Mouse (Mus musculus) testis, adult 2 months (tissue): ENCODE data around the gene Dexi. TPM values are rescaled to one million over a fixed set of nuclear protein-coding genes. Genes with fewer than 3 reads are reported as not detected.

Experiments used
- H3K27ac ChIP-seq: fragments of 200-500 bp; 2 replicates; pipeline ENCODE4 v1.5.1; 2012; ENCODE audit warnings: low read depth, low read length; ENCODE audit not compliant: control insufficient read depth, insufficient read depth
- H3K27me3 ChIP-seq: fragments of 200-500 bp; 2 replicates; pipeline ENCODE4 v1.6.1; 2012; ENCODE audit warnings: mild to moderate bottlenecking, low read length, moderate library complexity; ENCODE audit not compliant: control insufficient read depth, insufficient read depth
- H3K36me3 ChIP-seq: fragments of 200-500 bp; 2 replicates; pipeline ENCODE4 v1.6.1; 2012; ENCODE audit warnings: mild to moderate bottlenecking, low read length; ENCODE audit not compliant: control insufficient read depth, insufficient read depth
- H3K4me1 ChIP-seq: fragments of 200-500 bp; 2 replicates; pipeline ENCODE4 v1.6.1; 2012; ENCODE audit warnings: low read length; ENCODE audit not compliant: control insufficient read depth, insufficient read depth
- H3K4me3 ChIP-seq: fragments of 200-500 bp; 2 replicates; pipeline ENCODE4 v1.5.1; 2012; ENCODE audit warnings: low read depth, mild to moderate bottlenecking, low read length, moderate library complexity, mixed read lengths; ENCODE audit not compliant: control insufficient read depth
- CTCF ChIP-seq: fragments of 200-500 bp; IDR thresholded peaks from 2 replicates; pipeline ENCODE4 v1.5.1; 2012; ENCODE audit warnings: low read depth, mild to moderate bottlenecking, inconsistent platforms, low read length, moderate library complexity; ENCODE audit not compliant: control insufficient read depth, insufficient read depth, insufficient replicate concordance
- POLR2A ChIP-seq: fragments of 200-500 bp; IDR thresholded peaks from 2 replicates; pipeline ENCODE4 v1.6.1; 2012; ENCODE audit warnings: low read depth, mild to moderate bottlenecking, inconsistent platforms, low read length, moderate library complexity; ENCODE audit not compliant: control insufficient read depth
- polyA plus RNA-seq: library from polyadenylated mRNA; depleted of rRNA; stranded (reverse); fragments of >200 nt; gene quantifications from 2 replicates; pipeline ENCODE4 v1.2.3, GENCODE M21; 2012

The Dexi gene
- polyA plus RNA-seq, 1 experiment, result 16.4 TPM

DNA sequence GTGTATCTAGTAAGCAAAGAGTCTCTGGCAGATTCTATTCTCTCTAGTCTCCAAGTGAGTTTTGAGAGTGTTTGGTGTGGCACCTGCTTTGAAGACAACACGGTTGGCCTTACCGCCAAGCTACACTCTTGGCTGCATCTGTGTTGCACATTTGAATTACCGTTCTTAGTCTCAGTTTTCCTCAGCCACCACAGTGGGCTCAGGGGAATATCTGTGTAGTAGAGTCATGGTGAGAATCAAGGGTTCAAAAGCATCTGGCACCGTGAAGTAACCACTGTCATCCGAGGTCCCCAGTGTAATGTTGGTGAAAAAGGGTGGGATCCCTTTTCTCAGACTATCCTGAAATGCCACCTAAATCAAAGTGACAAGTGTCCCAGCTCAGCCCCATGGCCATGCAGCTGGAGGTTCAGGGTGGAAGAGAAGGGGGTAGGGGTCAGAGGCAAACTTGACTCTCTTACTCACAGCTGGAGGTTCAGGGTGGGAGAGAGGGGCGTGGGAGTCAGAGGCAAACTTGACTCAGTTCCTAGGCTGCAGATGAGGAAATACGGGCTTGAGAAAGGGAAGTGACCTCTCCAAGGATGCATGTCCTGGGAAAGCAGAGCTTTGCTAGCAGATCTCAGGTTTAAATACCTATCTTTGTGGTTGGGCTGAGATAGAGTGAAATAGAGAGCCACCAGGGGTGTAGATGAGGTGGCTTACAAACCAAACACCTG, 53.9 kb downstream of the Dexi start:
- TF ChIP-seq POLR2A (no peak), CTCF (no peak)
- no peak overlapping the region for H3K4me3 ChIP-seq
- H3K27ac ChIP-seq, result no peak overlapping the region
- no peaks in the 10 kb centered on the region for H3K27me3 ChIP-seq
- peaks cover 4% of the 10 kb centered on the region; the same call in 1 of the 2 replicates for H3K4me1 ChIP-seq
- H3K36me3 ChIP-seq, result no peaks in the 10 kb centered on the region

DNA sequence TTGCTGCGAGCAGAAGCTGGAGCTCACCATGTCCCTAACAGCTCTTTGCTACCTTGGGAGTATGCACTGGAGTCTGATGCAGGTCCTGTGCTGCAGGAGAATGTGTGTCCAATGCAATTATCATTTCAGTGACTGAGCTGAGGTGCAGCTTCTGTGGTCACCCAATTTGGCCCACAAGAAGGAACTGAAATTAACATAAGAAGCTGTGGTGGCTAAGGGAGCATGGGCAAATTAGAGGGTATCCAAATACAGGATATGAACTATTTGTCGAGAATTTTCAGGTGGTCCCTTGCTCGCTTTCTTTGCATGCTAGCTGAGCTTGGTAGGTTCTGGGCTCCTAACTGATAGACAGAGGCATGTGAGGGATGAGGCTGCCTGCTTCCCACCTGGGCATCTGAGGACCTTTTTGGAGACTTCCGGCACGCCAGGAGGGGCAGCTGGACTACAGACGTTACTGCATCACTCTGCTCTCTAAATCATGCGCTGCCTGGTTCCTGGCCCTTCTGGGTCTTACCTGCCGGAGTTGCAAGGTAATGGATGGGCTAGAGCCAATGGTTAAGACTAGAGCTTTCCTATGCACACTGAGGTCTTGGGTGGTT, 54.9 kb downstream of the Dexi start:
- H3K27ac ChIP-seq, result no peak overlapping the region
- peaks cover 4% of the 10 kb centered on the region; the same call in 1 of the 2 replicates for H3K4me1 ChIP-seq
- TF ChIP-seq POLR2A (no peak), CTCF (no peak)
- no peaks in the 10 kb centered on the region for H3K27me3 ChIP-seq
- H3K4me3 ChIP-seq, result no peak overlapping the region
- no peaks in the 10 kb centered on the region for H3K36me3 ChIP-seq

GRCm38 (mm10) chr16:10486993-10487392, 55.9 kb downstream of the Dexi start:
- Histone ChIP-seq H3K4me1 (peaks cover 4% of the 10 kb centered on the region; the same call in 1 of the 2 replicates), H3K27me3 (no peaks in the 10 kb centered on the region), H3K36me3 (no peaks in the 10 kb centered on the region), H3K4me3 (no peak overlapping the region), H3K27ac (no peak overlapping the region)
- TF ChIP-seq CTCF (no peak), POLR2A (no peak)

DNA sequence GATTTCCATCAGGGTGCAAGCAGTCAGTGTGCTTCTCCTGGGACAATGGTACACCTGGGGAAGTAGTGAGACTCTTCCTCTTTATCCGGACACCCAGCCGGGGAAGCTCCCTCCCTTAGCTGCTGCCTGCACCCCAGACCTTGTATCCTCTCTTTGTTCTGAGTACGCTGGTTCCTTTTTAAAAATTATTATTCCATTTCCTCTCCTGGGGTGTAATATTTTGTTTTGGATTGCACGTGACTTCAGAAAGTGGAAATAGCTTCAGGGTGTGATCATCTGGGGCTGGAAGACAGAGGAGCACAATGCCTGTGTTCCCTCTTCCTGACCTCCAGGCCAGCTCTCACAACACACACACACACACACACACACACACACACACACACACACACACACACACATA, 60.5 kb downstream of the Dexi start:
- Histone ChIP-seq H3K27me3 (no peaks in the 10 kb centered on the region), H3K4me1 (no peaks in the 10 kb centered on the region)
- no peak for TF ChIP-seq CTCF
- TF ChIP-seq POLR2A, result no peak

DNA sequence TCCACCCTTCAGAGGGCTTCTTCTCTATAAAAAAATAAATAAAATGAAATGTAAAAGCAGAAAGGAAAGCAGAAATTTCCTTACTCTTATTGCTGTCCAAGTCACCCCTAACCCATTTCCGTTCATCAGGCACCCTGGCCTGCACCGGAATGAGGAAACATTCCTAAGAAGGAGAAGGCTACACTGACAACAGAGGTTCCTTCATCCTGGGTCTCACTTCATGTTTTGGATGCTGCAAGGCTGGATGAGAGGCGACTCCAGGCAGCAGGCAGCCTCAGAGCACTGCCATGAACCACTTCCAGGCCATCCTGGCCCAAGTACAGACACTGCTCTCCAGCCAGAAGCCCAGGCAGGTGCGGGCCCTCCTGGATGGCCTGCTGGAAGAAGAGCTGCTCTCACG, 63.0 kb downstream of the Dexi start, which contains the start of gene Ciita:
Ciita (plus strand) TSS at position 203 of the 400 bp plus-strand sequence.
- no peaks in the 10 kb centered on the region for H3K27me3 ChIP-seq
- TF ChIP-seq CTCF, result no peak
- no peak for TF ChIP-seq POLR2A
- no peak within 1 kb of the TSS for H3K27ac ChIP-seq
- H3K36me3 ChIP-seq, result no peaks in the 10 kb centered on the region
- no peaks in the 10 kb centered on the region for H3K4me1 ChIP-seq
- H3K4me3 ChIP-seq, result no peak within 1 kb of the TSS

More for the DNA sequence above, 60.5 kb downstream of the Dexi start:
- no peaks in the 10 kb centered on the region for H3K36me3 ChIP-seq
- H3K27ac ChIP-seq, result no peak overlapping the region
- no peak overlapping the region for H3K4me3 ChIP-seq

DNA sequence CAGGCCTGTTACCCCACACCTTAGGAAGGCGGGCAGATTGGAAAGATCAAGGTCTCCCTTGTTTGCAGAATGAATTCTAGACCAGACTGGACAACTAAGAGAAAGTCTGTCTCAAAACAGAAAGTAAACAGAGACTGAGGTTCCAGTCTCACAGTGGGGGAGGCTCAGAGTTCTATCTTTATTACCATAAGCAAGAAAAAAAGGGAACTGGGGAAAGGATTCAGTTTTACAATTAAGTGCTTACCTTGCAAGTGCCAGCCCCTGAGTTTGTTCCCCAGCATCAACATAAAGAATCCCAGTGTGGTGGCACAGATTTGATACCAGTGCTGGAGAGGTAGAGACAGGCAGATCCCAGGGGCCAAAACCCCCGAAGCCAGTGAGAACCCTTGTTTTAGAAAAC, 66.9 kb downstream of the Dexi start:
- Histone ChIP-seq H3K4me3 (no peak overlapping the region), H3K36me3 (no peaks in the 10 kb centered on the region), H3K27me3 (no peaks in the 10 kb centered on the region), H3K27ac (no peak overlapping the region), H3K4me1 (no peaks in the 10 kb centered on the region)
- TF ChIP-seq CTCF (no peak), POLR2A (no peak)

- H3K27ac ChIP-seq, result no peak overlapping the region
- TF ChIP-seq POLR2A (no peak), CTCF (no peak)
- no peaks in the 10 kb centered on the region for H3K4me1 ChIP-seq
- H3K27me3 ChIP-seq, result no peaks in the 10 kb centered on the region
- no peak overlapping the region for H3K4me3 ChIP-seq
- H3K36me3 ChIP-seq, result no peaks in the 10 kb centered on the region
Observed at GRCm38 (mm10) chr16:10474956-10475355, 67.9 kb downstream of the Dexi start.
